Mouse (Mus musculus) neural tube, embryonic 10.5 days (tissue): Measurements from ENCODE around the gene Cacng4.

ENCODE experiments used
- DNase-seq: peaks from one replicate; pipeline ENCODE4 v3.0.0-alpha.2; 2017; ENCODE audit warnings: low spot score; ENCODE audit errors: extremely low spot score

The Cacng4 gene

GRCm38 (mm10) chr11:107794547-107795269 lies at the start of gene Cacng4:
Cacng4 (minus strand) TSS chr11:107794557.
- DNase-seq, result peak; percentile 55

- DNase-seq, result no peak
Measured at GRCm38 (mm10) chr11:107833351-107834040, 39.1 kb upstream of the Cacng4 start.

GRCm38 (mm10) chr11:107817196-107817595 lies 22.8 kb upstream of the Cacng4 start:
- DNase-seq, result peak; percentile 47

- peak; percentile 29 for DNase-seq
Measured at GRCm38 (mm10) chr11:107812941-107813648, 18.7 kb upstream of the Cacng4 start.

GRCm38 (mm10) chr11:107812429-107812828 lies 18.1 kb upstream of the Cacng4 start:
- DNase-seq, result no peak

- no peak for DNase-seq
Measured at GRCm38 (mm10) chr11:107808508-107808907, 14.2 kb upstream of the Cacng4 start.

- no peak for DNase-seq
Measured at GRCm38 (mm10) chr11:107806058-107806457, 11.7 kb upstream of the Cacng4 start.

- no peak for DNase-seq
Measured at GRCm38 (mm10) chr11:107801946-107802345, 7.6 kb upstream of the Cacng4 start.

- DNase-seq, result no peak
Measured at GRCm38 (mm10) chr11:107799331-107799730, 5.0 kb upstream of the Cacng4 start.

- no peak for DNase-seq
Measured at GRCm38 (mm10) chr11:107796346-107796745, 2.0 kb upstream of the Cacng4 start.

GRCm38 (mm10) chr11:107795384-107796035 lies 1.2 kb upstream of the Cacng4 start:
- peak; percentile 31 for DNase-seq

GRCm38 (mm10) chr11:107794103-107794493 lies 259 bp downstream of the Cacng4 start:
- DNase-seq, result peak; percentile 68

GRCm38 (mm10) chr11:107793200-107794102 lies 906 bp downstream of the Cacng4 start:
- DNase-seq, result peak; percentile 71

GRCm38 (mm10) chr11:107792136-107792535 lies 2.2 kb downstream of the Cacng4 start:
- DNase-seq, result no peak

GRCm38 (mm10) chr11:107785761-107786160 lies 8.6 kb downstream of the Cacng4 start:
- no peak for DNase-seq

- no peak for DNase-seq
Measured at GRCm38 (mm10) chr11:107785288-107785687, 9.1 kb downstream of the Cacng4 start.

GRCm38 (mm10) chr11:107783861-107784754 lies 10.2 kb downstream of the Cacng4 start:
- peak; percentile 38 for DNase-seq

- DNase-seq, result no peak
Measured at GRCm38 (mm10) chr11:107782591-107782990, 11.8 kb downstream of the Cacng4 start.

- DNase-seq, result no peak
Measured at GRCm38 (mm10) chr11:107778859-107779258, 15.5 kb downstream of the Cacng4 start.

- no peak for DNase-seq
Measured at GRCm38 (mm10) chr11:107777487-107777886, 16.9 kb downstream of the Cacng4 start.
